Mouse (Mus musculus) midbrain, embryonic 15.5 days (tissue): Measurements from ENCODE around the gene Smarcad1. TPM values are rescaled to one million over a fixed set of nuclear protein-coding genes. Genes with fewer than 3 reads are reported as not detected.

Source experiments
- ATAC-seq: fragments of 200-750 bp; cut with Nextera tagmentation; replicated peaks from 2 replicates; pipeline ENCODE4 v1.8.0; 2017; ENCODE audit warnings: moderate TSS enrichment
- H3K27ac ChIP-seq: fragments of 300-500 bp; sonication (generic); 2 replicates; pipeline ENCODE4 v1.5.1; 2015; ENCODE audit warnings: mild to moderate bottlenecking, inconsistent platforms
- H3K27me3 ChIP-seq: fragments of 300-500 bp; sonication (generic); replicated peaks from 2 replicates; pipeline ENCODE4 v1.6.1; 2015; ENCODE audit warnings: inconsistent platforms
- H3K36me3 ChIP-seq: fragments of 300-500 bp; sonication (generic); replicated peaks from 2 replicates; pipeline ENCODE4 v1.6.1; 2015; ENCODE audit warnings: inconsistent platforms
- H3K4me1 ChIP-seq: fragments of 300-500 bp; sonication (generic); 2 replicates; pipeline ENCODE4 v1.6.1; 2015; ENCODE audit warnings: inconsistent platforms
- H3K4me2 ChIP-seq: fragments of 300-500 bp; sonication (generic); 2 replicates; pipeline ENCODE4 v1.6.1; 2015; ENCODE audit warnings: inconsistent platforms, mild to moderate bottlenecking, moderate library complexity
- H3K4me3 ChIP-seq: fragments of 300-500 bp; sonication (generic); 2 replicates; pipeline ENCODE4 v1.5.1; 2015; ENCODE audit warnings: mild to moderate bottlenecking, inconsistent platforms
- H3K9ac ChIP-seq: fragments of 300-500 bp; sonication (generic); 2 replicates; pipeline ENCODE4 v1.6.1; 2015; ENCODE audit warnings: mild to moderate bottlenecking, inconsistent platforms
- H3K9me3 ChIP-seq: fragments of 300-500 bp; sonication (generic); 2 replicates; pipeline ENCODE4 v1.6.1; 2016; ENCODE audit warnings: inconsistent platforms
- WGBS: fragments of 180-500 bp; shearing (Covaris S2); methylation state at CpG from one replicate; pipeline ENCODE4 v1.1.7; 2015; ENCODE audit warnings: mixed read lengths; 5-methylcytosine and 5-hydroxymethylcytosine counted together
- polyA plus RNA-seq: library from polyadenylated mRNA; unstranded; fragments of >200 nt; fragmentation: Nextera tagmentation; extraction: Ambion mirVana; gene quantifications from 2 replicates; pipeline ENCODE4 v1.2.1, GENCODE M21; 2015

Gene Smarcad1
- polyA plus RNA-seq, 1 experiment from 2014 or later = 71.4 TPM

- Histone ChIP-seq H3K4me2 (no peak overlapping the region), H3K9me3 (no peaks in the 10 kb centered on the region), H3K36me3 (no peaks in the 10 kb centered on the region), H3K4me3 (no peak overlapping the region), H3K4me1 (no peaks in the 10 kb centered on the region), H3K27me3 (no peaks in the 10 kb centered on the region), H3K27ac (no peak overlapping the region), H3K9ac (no peak overlapping the region)
- ATAC-seq = no peak
- WGBS = 52% methylated on average over 4 of the region's 4 CpGs
These were observed 117.1 kb downstream of the Smarcad1 start for GRCm38 (mm10) chr6:65159381-65159942.

GRCm38 (mm10) chr6:65164137-65164536 is 121.8 kb downstream of the Smarcad1 start:
- no peaks in the 10 kb centered on the region for H3K4me1 ChIP-seq
- no peaks in the 10 kb centered on the region for H3K27me3 ChIP-seq
- no peak overlapping the region for H3K9ac ChIP-seq
- H3K27ac ChIP-seq = no peak overlapping the region
- H3K36me3 ChIP-seq = no peaks in the 10 kb centered on the region
- 79% methylated on average over 6 of the region's 6 CpGs for WGBS
- no peak overlapping the region for H3K4me2 ChIP-seq
- H3K9me3 ChIP-seq = no peaks in the 10 kb centered on the region
- ATAC-seq = no peak
- no peak overlapping the region for H3K4me3 ChIP-seq

GRCm38 (mm10) chr6:65164977-65165376 is 122.6 kb downstream of the Smarcad1 start:
- WGBS = 56% methylated on average over 5 of the region's 5 CpGs
- no peak overlapping the region for H3K27ac ChIP-seq

More at GRCm38 (mm10) chr6:65164977-65165376, 122.6 kb downstream of the Smarcad1 start:
- H3K9ac ChIP-seq = no peak overlapping the region
- no peaks in the 10 kb centered on the region for H3K36me3 ChIP-seq
- no peak for ATAC-seq
- H3K9me3 ChIP-seq = no peaks in the 10 kb centered on the region
- H3K27me3 ChIP-seq = no peaks in the 10 kb centered on the region
- H3K4me1 ChIP-seq = no peaks in the 10 kb centered on the region
- no peak overlapping the region for H3K4me3 ChIP-seq
- H3K4me2 ChIP-seq = no peak overlapping the region

Other genes with a start within 250 kb of the Smarcad1 start
- 4.3 and 4.8 TPM in 2 replicates for gene Hpgds, start 102.3 kb downstream of the Smarcad1 start, polyA plus RNA-seq